Mouse (Mus musculus) heart, postnatal 36 days (tissue): ENCODE measurements around the gene Cyp4f16. TPM values are rescaled to one million over a fixed set of nuclear protein-coding genes. Genes with fewer than 3 reads are reported as not detected.
A peak's percentile ranks its signal among the peaks of the same experiment; 100 is the strongest.
"Not testable (repeated sequence)": the region's sequence is repeated elsewhere in the genome, so short reads cannot be mapped to it uniquely, and the experiment has no call there.

ENCODE experiments used
- DNase-seq, 2 experiments: peaks; one replicate each; pipeline ENCODE4 v3.0.0; 2021 to 2022
- intact Hi-C: fragments of 180-260 bp; cut with DNase I; formaldehyde crosslinking; loops from one replicate; pipeline ENCODE4 v1.15.1; 2025
- total RNA-seq, 2 experiments: library from RNA; stranded (reverse); gene quantifications; 2 replicates each; pipeline ENCODE4 v1.2.3; 2021

The Cyp4f16 gene
- 1 to 10 TPM; 6.6 to 9.9 TPM for total RNA-seq

DNA sequence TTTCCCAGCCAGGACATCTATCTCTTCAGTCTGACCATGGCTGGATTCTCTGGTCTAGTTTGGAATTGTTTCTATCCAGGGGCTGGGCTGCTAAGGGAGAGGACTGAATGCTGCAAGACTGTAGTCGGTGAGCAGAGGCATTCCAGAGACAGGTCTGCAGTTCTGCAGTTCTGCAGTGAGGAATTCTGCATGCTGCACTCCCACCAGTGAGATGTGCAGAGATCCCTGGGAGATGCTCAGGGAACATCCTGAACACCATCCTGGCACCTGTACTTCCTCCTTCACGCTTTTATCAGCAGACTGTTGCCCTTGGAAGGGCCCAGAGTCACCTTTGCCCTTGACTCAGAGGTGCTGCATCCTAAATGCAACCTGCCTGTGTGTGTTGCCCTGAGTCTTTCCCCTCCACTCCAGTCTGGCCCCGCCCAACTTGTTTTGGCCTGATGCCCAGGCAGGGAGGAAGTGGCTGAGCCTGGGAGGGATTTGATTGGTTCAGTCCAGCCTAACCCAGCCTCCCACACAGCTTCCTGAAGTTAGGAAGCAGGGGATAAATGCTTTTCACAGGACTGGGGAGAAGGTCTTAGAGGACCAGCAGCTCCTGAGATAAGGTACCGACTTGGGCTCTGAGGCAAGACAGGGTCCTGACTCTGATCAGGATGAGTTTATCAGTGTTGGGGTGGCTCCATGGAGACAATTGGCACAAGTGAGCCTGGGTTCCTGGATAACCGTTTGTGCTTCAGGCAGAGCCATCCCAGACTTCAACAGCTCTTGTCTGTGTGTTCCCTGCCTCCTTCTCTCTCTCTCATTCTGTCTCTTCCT lies at the start of gene Cyp4f16:
Gene Cyp4f16 (plus strand): TSS at position 508 of the 816 bp plus-strand sequence.
- intact Hi-C loops, result not testable (repeated sequence)
- DNase-seq, result peak; percentile 91 to 93

- DNase-seq, result peak; percentile 35 to 40
- intact Hi-C loops, result loop anchor here (2.0 to 5.0 kb wide), 3 partner anchors 102 to 345 kb away; no protein-coding TSS in a partner anchor
Observed at GRCm38 (mm10) chr17:32492349-32492980, 43.9 kb upstream of the Cyp4f16 start.

DNA sequence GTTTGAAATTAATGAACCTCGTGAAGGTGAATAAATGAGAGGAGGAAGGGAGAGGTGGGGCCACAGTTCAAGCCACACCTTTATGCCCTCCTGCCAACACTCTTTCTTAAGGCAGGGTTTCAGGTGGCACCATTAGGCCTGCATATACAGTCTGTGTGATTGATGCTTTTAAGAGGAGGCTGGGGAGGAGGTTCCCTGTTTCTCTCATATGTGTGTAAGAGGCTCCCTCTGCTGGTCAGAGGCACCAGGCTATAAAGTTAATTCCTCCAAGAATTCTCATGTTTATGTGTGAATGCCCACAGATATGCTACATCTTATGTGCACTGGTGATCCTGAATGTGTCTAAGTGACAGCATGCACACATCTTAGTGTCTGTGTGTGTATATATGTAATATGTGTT lies 41.8 kb upstream of the Cyp4f16 start:
- DNase-seq, result peak; percentile 64 to 65
- intact Hi-C loops, result loop anchor here (1.0 to 5.0 kb wide), 3 partner anchors 145 to 347 kb away; no protein-coding TSS in a partner anchor

- DNase-seq, intact Hi-C loops: not testable (repeated sequence)
Observed at GRCm38 (mm10) chr17:32500511-32500910, 35.8 kb upstream of the Cyp4f16 start.

DNA sequence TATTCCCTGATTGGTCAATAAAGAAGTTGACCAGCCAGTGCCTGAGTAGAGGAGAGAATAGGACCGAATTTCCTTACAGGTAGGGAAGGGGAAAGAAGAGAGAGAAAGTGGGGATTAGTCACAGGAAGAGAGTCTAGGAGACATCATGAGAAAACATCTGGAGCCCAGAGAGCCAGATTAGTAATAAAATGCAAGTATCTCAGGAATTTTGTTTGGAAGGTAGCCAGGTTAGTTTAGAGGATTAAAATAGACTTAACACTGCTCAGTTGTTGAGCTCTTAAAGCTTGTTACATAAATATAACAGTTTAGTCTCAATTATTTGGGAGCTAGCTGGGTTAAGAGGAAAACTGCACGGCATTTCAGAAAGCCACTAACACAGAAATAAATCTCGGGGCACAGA lies 35.3 kb upstream of the Cyp4f16 start:
- intact Hi-C loops, result no loop called here
- DNase-seq, result no peak

DNA sequence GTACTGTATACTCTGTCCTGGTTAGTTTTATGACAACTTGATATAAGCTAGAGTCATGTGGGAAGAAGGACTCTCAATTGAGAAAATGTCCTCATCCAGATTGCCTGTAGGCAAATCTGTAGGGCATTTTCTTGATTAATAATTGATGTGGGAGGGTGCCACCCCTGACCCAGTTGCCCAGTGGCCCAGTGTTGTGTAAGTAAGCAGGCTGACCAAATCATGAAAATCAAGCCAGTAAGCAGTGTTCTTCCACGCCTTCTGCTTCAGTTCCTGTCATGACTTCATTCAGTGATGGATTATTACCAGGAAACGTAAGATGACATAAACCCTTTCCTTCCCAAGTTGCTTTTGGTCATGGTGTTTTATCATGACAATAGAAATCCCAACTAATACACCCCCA lies 33.2 kb upstream of the Cyp4f16 start:
- no peak for DNase-seq
- intact Hi-C loops, result no loop called here

GRCm38 (mm10) chr17:32505851-32506728 lies 30.3 kb upstream of the Cyp4f16 start, which contains the start of gene Cyp4f17:
Gene Cyp4f17, plus strand, starts transcription at chr17:32506050.
- intact Hi-C loops, result no loop called here
- peak; percentile 52 to 56 for DNase-seq

DNA sequence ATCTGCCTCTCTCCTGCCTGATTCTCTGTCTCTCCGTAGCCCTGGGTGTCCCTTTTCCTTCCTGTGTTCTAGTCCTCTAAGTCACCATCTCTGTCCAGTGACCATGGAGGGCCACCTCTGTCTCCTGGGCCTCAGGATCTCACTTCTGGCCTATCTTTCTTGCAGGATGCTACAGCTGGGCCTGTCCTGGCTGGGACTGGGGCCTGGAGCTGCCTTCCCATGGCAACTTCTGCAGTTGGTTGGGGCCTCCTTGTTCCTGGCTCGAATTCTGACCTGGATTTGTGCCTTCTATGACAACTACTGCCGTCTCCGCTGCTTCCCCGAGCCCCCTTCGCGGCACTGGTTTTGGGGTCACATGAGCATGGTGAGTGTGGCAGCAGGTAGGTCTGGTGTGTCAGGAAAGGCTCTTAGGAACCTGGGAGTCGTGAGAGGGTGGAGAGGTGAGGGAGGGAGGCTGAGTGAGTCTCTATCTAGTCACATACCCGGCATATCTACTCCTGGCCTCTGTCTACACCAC lies 29.6 kb upstream of the Cyp4f16 start:
- intact Hi-C loops, result no loop called here
- DNase-seq, result peak in 1 of 2 experiments; percentile 10

GRCm38 (mm10) chr17:32516126-32516525 lies 20.2 kb upstream of the Cyp4f16 start:
- intact Hi-C loops, result no loop called here
- no peak for DNase-seq

DNA sequence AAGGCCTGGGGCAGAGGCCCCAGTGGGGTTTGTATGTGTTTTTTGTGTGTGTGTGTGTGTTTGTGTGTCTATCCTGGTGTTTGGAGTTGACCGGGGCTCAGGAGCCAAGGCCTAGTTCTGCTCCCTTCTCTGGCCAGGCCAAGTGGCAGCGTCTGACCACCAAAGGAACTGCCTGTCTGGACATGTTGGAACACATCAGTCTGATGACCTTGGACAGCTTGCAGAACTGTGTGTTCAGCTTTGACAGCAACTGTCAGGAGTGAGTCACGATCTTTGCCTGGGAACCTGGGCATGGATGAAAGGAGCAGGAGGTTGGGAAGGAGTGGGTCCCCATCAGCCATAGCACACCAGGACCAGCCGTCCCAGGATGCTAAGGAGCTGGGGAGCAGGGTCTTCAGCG lies 14.4 kb upstream of the Cyp4f16 start:
- intact Hi-C loops, result no loop called here
- no peak for DNase-seq

DNA sequence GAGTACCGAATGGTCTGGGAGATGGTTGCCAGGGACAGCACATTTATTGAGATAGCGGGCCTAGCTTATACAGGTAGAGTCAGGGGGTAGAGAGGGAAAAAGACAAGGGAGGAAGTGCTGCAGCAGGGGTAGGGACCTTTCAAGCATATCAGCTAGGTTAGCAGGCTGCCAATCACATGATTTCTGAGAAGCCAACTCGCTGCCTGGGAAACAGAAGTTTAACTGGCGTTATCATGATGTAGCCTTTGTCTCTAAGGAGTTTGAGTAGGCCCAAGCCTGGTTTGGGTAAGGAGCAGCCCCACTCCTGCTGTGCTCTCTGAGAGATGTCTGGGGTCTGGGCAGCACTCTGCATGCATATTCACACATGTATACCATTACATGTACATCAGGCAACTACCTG lies 14.0 kb upstream of the Cyp4f16 start:
- intact Hi-C loops, result no loop called here

GRCm38 (mm10) chr17:32522816-32523215 lies 13.5 kb upstream of the Cyp4f16 start:
- no peak for DNase-seq
- intact Hi-C loops, result no loop called here

More for the DNA sequence above, 14.0 kb upstream of the Cyp4f16 start:
- no peak for DNase-seq

GRCm38 (mm10) chr17:32523895-32524294 lies 12.5 kb upstream of the Cyp4f16 start:
- intact Hi-C loops, result no loop called here
- no peak for DNase-seq

DNA sequence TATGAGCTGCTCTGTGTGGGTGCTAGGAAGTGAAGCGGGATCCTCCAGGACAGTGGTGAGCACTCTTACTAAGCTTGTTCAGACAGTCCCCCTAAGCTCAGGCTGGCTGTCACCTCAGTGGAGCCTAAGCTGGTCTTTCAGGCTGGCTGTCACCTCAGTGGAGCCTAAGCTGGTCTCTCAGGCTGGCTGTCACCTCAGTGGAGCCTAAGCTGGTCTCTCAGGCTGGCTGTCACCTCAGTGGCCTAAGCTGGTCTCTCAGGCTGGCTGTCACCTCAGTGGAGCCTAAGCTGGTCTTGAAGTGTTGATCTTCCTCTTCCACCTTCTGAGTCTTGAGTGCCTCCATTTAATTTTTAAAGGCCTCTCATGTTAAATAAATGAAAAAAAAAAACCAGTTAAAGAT lies 10.0 kb upstream of the Cyp4f16 start:
- intact Hi-C loops, DNase-seq: not testable (repeated sequence)

GRCm38 (mm10) chr17:32527748-32528147 lies 8.6 kb upstream of the Cyp4f16 start:
- DNase-seq, result no peak
- intact Hi-C loops, result loop anchor here (2.0 kb wide), 1 partner anchor 423 kb away; no protein-coding TSS in a partner anchor

DNA sequence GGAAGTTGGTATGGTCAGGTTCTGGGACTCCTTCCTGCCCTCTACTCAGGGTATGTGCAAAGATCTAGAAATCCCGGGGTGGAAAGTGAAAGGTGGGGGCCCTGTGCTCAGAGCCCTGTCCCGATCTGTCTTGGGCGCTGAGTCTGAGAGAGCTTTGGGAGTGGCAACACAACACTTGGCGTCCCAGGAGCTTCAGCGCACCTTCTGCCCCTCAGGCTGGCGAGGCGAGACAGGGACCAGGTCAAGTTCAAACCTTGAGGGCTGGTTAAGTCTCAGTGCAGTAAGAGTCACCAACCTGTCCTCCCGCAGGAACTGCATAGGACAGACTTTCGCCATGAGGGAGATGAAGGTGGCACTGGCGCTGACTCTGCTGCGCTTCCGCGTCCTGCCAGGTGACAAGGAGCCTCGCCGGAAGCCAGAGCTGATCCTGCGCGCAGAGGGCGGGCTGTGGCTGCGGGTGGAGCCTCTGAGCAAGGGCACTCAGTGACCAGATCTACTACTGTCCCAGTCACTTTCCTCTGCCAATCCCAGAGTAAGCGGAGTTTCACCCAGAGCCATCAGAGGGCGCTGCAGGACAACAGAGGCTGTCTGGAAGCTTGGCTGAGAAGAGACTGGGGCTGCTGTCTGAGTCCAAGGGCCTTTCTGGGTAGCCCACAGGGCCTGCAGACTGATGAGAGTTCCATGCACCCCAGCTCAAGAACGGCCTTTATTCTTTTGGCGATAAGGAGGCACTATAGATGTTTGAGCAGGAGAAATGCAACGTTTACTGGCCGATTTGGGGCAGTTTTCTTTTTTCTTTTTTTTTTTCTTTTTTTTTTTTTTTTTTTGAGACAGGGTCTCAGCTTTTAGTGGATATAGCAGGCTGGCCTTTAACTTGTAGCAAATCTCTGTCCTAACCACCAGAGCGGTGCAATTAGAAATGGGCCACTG lies 7.7 kb upstream of the Cyp4f16 start:
- intact Hi-C loops, result loop anchor here (1.0 to 2.0 kb wide), 2 partner anchors 152 to 422 kb away; no protein-coding TSS in a partner anchor

GRCm38 (mm10) chr17:32532356-32532755 lies 4.0 kb upstream of the Cyp4f16 start:
- DNase-seq, intact Hi-C loops: not testable (repeated sequence)

More for the DNA sequence above, 7.7 kb upstream of the Cyp4f16 start:
- peak; percentile 85 to 86 for DNase-seq

GRCm38 (mm10) chr17:32534068-32534467 lies 2.3 kb upstream of the Cyp4f16 start:
- intact Hi-C loops, result no loop called here
- no peak for DNase-seq

DNA sequence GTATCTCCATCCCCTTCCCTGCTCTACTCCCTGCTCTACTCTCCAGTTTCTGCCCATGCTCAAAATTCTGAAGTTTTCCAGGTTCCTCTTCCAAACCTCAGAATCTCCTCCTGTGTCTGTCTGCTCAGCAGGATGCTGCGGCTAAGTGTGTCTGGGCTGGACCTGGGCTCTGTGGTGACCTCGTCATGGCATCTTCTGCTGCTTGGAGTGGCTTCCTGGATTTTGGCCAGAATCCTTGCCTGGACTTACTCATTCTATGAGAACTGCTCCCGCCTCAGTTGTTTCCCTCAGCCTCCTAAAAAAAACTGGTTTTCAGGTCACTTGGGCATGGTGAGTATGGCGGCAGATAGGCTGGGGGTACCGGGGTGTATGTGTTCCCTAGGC lies 501 bp downstream of the Cyp4f16 start:
- peak in 1 of 2 experiments; percentile 14 for DNase-seq
- intact Hi-C loops, result no loop called here
